Mouse (Mus musculus) stomach, postnatal 0 days (tissue): Measurements from ENCODE around the gene Pld3.

ENCODE experiments used
- CTCF ChIP-seq: IDR thresholded peaks from 2 replicates; pipeline ENCODE4 v1.5.1; 2016; ENCODE audit warnings: antibody characterized with exemption, low read depth, mild to moderate bottlenecking, moderate library complexity
- EP300 ChIP-seq: optimal IDR thresholded peaks from 2 replicates; pipeline ENCODE3; 2016; ENCODE audit warnings: antibody characterized with exemption

DNA sequence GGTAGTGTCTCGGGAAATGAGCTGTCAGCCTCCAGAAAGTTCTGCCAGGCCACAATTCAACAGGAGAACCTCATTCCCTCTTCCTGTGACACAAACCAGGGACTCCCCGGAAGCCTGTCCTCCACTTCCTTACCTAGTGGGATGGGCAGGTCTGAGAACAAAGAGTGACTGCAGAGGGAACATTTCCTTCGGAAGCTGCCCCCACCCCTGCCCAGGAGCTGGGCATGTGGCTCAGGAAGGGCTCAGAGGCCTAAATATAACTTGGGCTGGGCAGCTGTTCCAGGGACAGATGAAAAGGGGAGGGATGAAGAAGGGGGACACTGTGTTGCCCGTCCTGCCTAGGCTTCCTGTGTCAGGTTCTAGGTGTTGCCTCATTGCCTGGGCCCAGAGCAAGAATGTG, 51.4 kb downstream of the Pld3 start:
- TF ChIP-seq CTCF (no peak), EP300 (no peak)
